Mouse (Mus musculus) lung, embryonic 14.5 days (tissue): ENCODE results near the gene Gm15091. TPM values are rescaled to one million over a fixed set of nuclear protein-coding genes. Genes with fewer than 3 reads are reported as not detected.
"Not testable (repeated sequence)": the region's sequence is repeated elsewhere in the genome, so short reads cannot be mapped to it uniquely, and the experiment has no call there.

Source experiments
- ATAC-seq: fragments of 200-750 bp; cut with Nextera tagmentation; 2 replicates; pipeline ENCODE4 v1.8.0; 2017; ENCODE audit warnings: mild to moderate bottlenecking, moderate TSS enrichment, moderate library complexity; ENCODE audit not compliant: insufficient read depth
- DNase-seq: peaks from one replicate; pipeline ENCODE4 v3.0.0-alpha.2; 2015
- H3K27ac ChIP-seq: fragments of 300-500 bp; sonication (generic); 2 replicates; pipeline ENCODE4 v1.5.1; 2014; ENCODE audit warnings: low read depth, mild to moderate bottlenecking, moderate library complexity
- H3K27me3 ChIP-seq: fragments of 300-500 bp; sonication (generic); 2 replicates; pipeline ENCODE4 v1.6.1; 2014; ENCODE audit warnings: low read length, control low read depth; ENCODE audit not compliant: insufficient read depth
- H3K36me3 ChIP-seq: fragments of 300-500 bp; sonication (generic); 2 replicates; pipeline ENCODE4 v1.6.1; 2014; ENCODE audit warnings: control low read depth; ENCODE audit not compliant: insufficient read depth
- H3K4me1 ChIP-seq: fragments of 300-500 bp; sonication (generic); 2 replicates; pipeline ENCODE4 v1.6.1; 2014; ENCODE audit warnings: antibody characterized with exemption, control low read depth; ENCODE audit not compliant: insufficient read depth
- H3K4me2 ChIP-seq: fragments of 300-500 bp; sonication (generic); 2 replicates; pipeline ENCODE4 v1.6.1; 2014; ENCODE audit warnings: mild to moderate bottlenecking
- H3K4me3 ChIP-seq: fragments of 300-500 bp; sonication (generic); 2 replicates; pipeline ENCODE4 v1.5.1; 2014; ENCODE audit warnings: low read depth, low read length
- H3K9ac ChIP-seq: fragments of 300-500 bp; sonication (generic); 2 replicates; pipeline ENCODE4 v1.6.1; 2014
- H3K9me3 ChIP-seq: fragments of 300-500 bp; sonication (generic); 2 replicates; pipeline ENCODE4 v1.6.1; 2016; ENCODE audit warnings: low read depth, low read length, control low read depth
- WGBS: fragments of 180-500 bp; shearing (Covaris S2); extraction: QIAGEN DNeasy Blood & Tissue Kit; methylation state at CpG from one replicate; pipeline ENCODE4 v1.1.7; 2014; 5-methylcytosine and 5-hydroxymethylcytosine counted together
- polyA plus RNA-seq: library from polyadenylated mRNA; unstranded; fragments of >200 nt; fragmentation: Nextera tagmentation; extraction: Ambion mirVana; gene quantifications from 2 replicates; pipeline ENCODE4 v1.2.1, GENCODE M21; 2014

Gene Gm15091
- not detected in 2 replicates for polyA plus RNA-seq

- H3K27ac ChIP-seq, H3K27me3 ChIP-seq, H3K9ac ChIP-seq, H3K4me2 ChIP-seq, H3K4me1 ChIP-seq, DNase-seq, ATAC-seq, H3K36me3 ChIP-seq, H3K9me3 ChIP-seq, H3K4me3 ChIP-seq: not testable (repeated sequence)
- 74% methylated on average over 5 of the region's 6 CpGs for WGBS
Observed at GRCm38 (mm10) chrX:149941355-149941754, at the start of gene Gm15091. TSS of gene Gm15091 (plus strand) at chrX:149941655.

Other genes starting within 250 kb of the Gm15091 start
- gene Gm15097, start 157.2 kb upstream of the Gm15091 start, polyA plus RNA-seq, result not detected in 2 replicates